Mouse (Mus musculus): ENCODE measurements around the gene Zfhx2. TPM values are rescaled to one million over a fixed set of nuclear protein-coding genes. Genes with fewer than 3 reads are reported as not detected.

Zfhx2 gene
- polyA plus RNA-seq, 1 experiment from 2014 or later, result 30.4 TPM

DNA sequence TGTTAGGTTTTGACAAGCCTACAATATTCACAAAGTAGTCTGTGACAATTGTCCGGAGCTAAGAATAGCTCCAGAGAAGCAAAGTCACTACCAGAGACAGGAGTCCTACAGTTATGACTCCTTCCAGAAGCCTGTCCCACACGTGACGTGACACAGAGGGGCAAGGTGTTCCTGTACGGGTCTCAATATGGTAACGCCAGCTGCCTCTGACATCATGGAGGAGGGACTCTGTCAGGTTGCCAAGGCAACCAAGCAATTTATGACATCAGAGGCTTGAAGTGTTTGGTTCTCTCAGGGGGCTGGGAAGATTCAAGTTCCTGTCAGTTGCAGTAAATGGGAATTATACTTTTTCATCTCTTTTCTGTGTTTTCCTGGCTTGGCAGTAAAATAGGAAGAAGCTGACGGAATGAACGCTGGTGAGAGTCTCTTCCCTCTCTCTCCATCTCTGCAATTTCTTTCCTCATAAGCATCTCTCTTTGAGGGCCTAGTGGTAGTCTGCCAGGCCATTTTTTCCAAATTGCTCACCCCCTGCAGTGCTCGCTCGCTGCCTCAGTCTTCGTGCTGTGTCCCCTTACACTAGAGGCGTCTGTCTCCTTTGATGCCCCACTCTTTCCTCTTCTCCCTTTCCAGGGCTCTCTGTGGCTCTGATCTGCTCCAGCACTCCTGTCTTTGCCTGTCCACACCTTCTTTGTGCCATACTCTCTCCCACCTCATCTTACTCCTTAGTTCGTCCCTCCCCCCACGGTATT lies 2.8 kb downstream of the Zfhx2 start:
- Histone ChIP-seq H3K4me2 (peak overlapping the region; percentile 90), H3K9me3 (no peaks in the 10 kb centered on the region), H3K4me1 (replicated peaks) (peaks cover 78% of the 10 kb centered on the region), H3K27me3 (no peaks in the 10 kb centered on the region), H3K27ac (replicated peaks) (peak overlapping the region; percentile 98), H3K4me3 (peak overlapping the region; percentile 79), H3K36me3 (0 out of 2 replicates have a peak, but pooled peaks cover 4% of the 10 kb centered on the region), H3K9ac (peak overlapping the region; percentile 99)
- ATAC-seq (ENCODE audit: low read depth), result no peak
- 29% methylated on average over 13 of the region's 13 CpGs for WGBS

GRCm38 (mm10) chr14:55086009-55086514 lies 6.1 kb downstream of the Zfhx2 start:
- H3K9ac ChIP-seq, result peak overlapping the region; percentile 34; the same call in 1 of the 2 replicates
- WGBS, result 85% methylated on average over 6 of the region's 6 CpGs
- H3K36me3 ChIP-seq, result peaks cover 14% of the 10 kb centered on the region
- H3K4me3 ChIP-seq, result no peak overlapping the region
- H3K27me3 ChIP-seq, result no peaks in the 10 kb centered on the region
- H3K27ac ChIP-seq (replicated peaks), result peak overlapping the region; percentile 84
- peaks cover 91% of the 10 kb centered on the region for H3K4me1 ChIP-seq (replicated peaks)
- peak overlapping the region; percentile 40 for H3K4me2 ChIP-seq
- no peak for ATAC-seq (ENCODE audit: low read depth)
- no peaks in the 10 kb centered on the region for H3K9me3 ChIP-seq

DNA sequence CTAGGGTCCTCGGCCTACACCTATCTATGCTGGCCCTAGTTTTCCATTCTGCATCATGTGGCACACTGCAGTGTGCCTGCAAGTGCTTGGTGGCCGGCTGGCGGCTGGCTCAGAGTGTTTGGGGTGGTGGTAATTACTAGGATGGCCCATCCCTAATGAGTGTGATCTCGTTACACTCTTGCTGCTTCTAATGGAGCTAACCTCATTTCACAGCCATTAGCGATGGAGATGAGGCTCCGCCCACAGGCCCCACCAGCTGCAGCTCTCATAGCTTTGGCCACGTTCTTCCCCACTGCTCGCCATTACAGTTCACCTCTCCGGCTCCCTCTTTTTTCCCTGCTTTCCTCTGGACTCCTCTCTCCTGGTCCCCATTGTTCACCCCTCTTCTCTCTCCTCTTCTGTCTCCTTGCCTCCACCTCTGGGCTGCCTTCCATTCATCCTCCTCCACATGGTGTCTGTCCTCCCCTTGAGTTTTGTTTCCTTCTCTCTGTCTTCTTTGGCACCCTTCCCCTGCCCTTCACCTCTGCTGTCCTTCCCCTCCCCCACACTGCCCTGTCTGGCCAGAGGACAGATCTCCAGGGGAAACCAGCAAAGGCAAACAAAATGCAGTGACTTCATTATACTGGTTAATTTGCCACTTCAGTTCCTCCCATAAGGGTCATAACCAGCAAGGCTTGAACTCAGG lies 6.7 kb downstream of the Zfhx2 start:
- H3K4me2 ChIP-seq, result peak overlapping the region; percentile 40
- peak; percentile 60 for ATAC-seq (ENCODE audit: low read depth)
- no peak overlapping the region for H3K4me3 ChIP-seq
- peaks cover 14% of the 10 kb centered on the region for H3K36me3 ChIP-seq
- 18% methylated on average over 9 of the region's 9 CpGs for WGBS
- H3K27ac ChIP-seq (replicated peaks), result peak overlapping the region; percentile 84
- H3K4me1 ChIP-seq (replicated peaks), result peaks cover 91% of the 10 kb centered on the region
- no peaks in the 10 kb centered on the region for H3K9me3 ChIP-seq
- peak overlapping the region; percentile 34; the same call in 1 of the 2 replicates for H3K9ac ChIP-seq
- no peaks in the 10 kb centered on the region for H3K27me3 ChIP-seq

DNA sequence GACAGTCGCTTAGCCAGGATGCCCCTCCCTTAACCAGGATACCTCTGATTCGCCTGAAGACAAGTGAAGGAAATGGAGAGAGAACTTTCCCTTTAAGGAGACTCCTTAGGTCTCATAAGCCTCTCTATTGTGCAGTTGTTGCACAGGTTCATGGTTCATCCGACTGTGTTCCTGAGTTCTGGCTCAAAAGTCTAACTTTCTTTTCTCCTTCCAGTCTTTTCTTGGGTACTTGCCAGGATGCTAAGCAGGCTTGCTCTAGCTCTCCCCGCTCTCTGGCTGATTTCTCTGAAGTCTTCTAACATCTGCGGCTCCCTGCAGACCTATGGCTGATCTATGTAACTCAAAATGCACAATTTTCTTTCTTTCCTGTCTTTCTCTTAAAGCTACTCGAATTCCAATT lies 8.6 kb downstream of the Zfhx2 start:
- no peaks in the 10 kb centered on the region for H3K9me3 ChIP-seq
- H3K27ac ChIP-seq (replicated peaks), result no peak overlapping the region
- no peak overlapping the region for H3K4me3 ChIP-seq
- peaks cover 89% of the 10 kb centered on the region for H3K4me1 ChIP-seq (replicated peaks)
- no peak overlapping the region for H3K9ac ChIP-seq
- H3K36me3 ChIP-seq, result peaks cover 14% of the 10 kb centered on the region
- no peak overlapping the region for H3K4me2 ChIP-seq
- H3K27me3 ChIP-seq, result no peaks in the 10 kb centered on the region
- WGBS, result 76% methylated on average over 6 of the region's 6 CpGs
- ATAC-seq (ENCODE audit: low read depth), result no peak

- H3K9me3 ChIP-seq, result no peaks in the 10 kb centered on the region
- peak overlapping the region; percentile 62; the same call in 1 of the 2 replicates for H3K27ac ChIP-seq (replicated peaks)
- H3K27me3 ChIP-seq, result no peaks in the 10 kb centered on the region
- WGBS, result 16% methylated on average over 5 of the region's 5 CpGs
- H3K9ac ChIP-seq, result peak overlapping the region; percentile 34; the same call in 1 of the 2 replicates
- H3K4me1 ChIP-seq (replicated peaks), result peaks cover 89% of the 10 kb centered on the region
- peaks cover 10% of the 10 kb centered on the region for H3K36me3 ChIP-seq
- ATAC-seq (ENCODE audit: low read depth), result no peak
- H3K4me3 ChIP-seq, result no peak overlapping the region
- H3K4me2 ChIP-seq, result no peak overlapping the region
Observed at GRCm38 (mm10) chr14:55081105-55081504, 11.0 kb downstream of the Zfhx2 start.

GRCm38 (mm10) chr14:55079214-55079970 lies 12.7 kb downstream of the Zfhx2 start:
- Histone ChIP-seq H3K9me3 (no peaks in the 10 kb centered on the region), H3K27me3 (no peaks in the 10 kb centered on the region), H3K4me1 (replicated peaks) (peaks cover 80% of the 10 kb centered on the region), H3K27ac (replicated peaks) (peak overlapping the region; percentile 96), H3K36me3 (peaks cover 18% of the 10 kb centered on the region), H3K4me3 (peak overlapping the region; percentile 12; the same call in 1 of the 2 replicates), H3K4me2 (peak overlapping the region; percentile 51), H3K9ac (peak overlapping the region; percentile 63)
- peak; percentile 30 for ATAC-seq (ENCODE audit: low read depth)
- WGBS, result 13% methylated on average over 8 of the region's 8 CpGs

- WGBS, result 3% methylated on average over 23 of the region's 23 CpGs
- H3K9ac ChIP-seq, result peak overlapping the region; percentile 63
- peaks cover 73% of the 10 kb centered on the region for H3K4me1 ChIP-seq (replicated peaks)
- peak overlapping the region; percentile 51 for H3K4me2 ChIP-seq
- H3K9me3 ChIP-seq, result no peaks in the 10 kb centered on the region
- H3K27me3 ChIP-seq, result no peaks in the 10 kb centered on the region
- peak; percentile 84 for ATAC-seq (ENCODE audit: low read depth)
- peaks cover 23% of the 10 kb centered on the region for H3K36me3 ChIP-seq
- H3K4me3 ChIP-seq, result peak overlapping the region; percentile 12; the same call in 1 of the 2 replicates
- peak overlapping the region; percentile 96 for H3K27ac ChIP-seq (replicated peaks)
Observed at GRCm38 (mm10) chr14:55078366-55078989, 13.6 kb downstream of the Zfhx2 start.

DNA sequence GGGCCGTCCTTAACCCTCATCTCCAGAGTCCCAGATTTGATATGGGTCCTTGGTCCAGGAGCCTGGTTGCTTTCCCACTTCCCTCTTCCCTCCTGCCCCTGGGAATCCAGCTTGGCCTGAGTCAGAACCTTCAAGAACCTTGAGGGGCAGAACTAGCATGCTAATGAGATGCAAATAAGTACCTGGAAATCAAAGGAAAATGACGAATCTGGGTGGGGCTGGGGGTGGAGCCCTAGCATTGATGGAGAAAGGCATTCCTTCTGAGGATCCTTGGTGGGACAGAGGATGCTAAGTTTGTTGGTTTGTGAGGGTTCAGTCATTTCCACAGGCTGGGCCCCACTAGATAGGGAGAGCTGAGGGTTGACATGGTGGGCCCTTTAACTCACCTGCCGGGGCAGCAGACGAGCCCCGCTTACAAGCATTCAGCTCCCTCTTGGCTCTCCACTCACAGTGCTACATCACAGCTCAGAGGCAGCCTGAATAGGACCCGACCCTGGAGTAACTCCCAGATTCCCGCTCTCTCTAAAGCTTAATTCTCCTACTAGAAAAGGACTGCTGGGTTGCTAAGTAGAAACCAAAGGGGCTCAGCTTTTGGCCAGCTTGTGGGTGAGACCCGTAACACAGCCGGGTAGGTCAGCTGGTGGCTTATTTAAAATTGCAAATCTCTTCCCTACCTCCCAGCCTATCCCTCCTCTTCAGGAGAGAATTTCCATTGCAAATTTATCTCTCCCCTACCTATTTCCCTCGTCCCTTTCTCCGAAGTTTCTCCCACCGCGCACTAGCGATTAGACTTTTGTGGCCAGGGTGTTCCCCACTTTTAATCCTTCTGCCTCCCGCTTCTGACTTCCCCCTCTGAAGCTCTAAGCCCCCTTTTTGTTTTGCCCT lies 14.4 kb downstream of the Zfhx2 start:
- Histone ChIP-seq H3K4me1 (replicated peaks) (peaks cover 71% of the 10 kb centered on the region), H3K27me3 (no peaks in the 10 kb centered on the region), H3K27ac (replicated peaks) (peak overlapping the region; percentile 96), H3K4me3 (no peak overlapping the region), H3K4me2 (peak overlapping the region; percentile 51), H3K9ac (peak overlapping the region; percentile 63), H3K9me3 (no peaks in the 10 kb centered on the region), H3K36me3 (peaks cover 30% of the 10 kb centered on the region)
- WGBS, result 9% methylated on average over 15 of the region's 15 CpGs
- peak; percentile 21; the same call in 1 of the 2 replicates for ATAC-seq (ENCODE audit: low read depth)

DNA sequence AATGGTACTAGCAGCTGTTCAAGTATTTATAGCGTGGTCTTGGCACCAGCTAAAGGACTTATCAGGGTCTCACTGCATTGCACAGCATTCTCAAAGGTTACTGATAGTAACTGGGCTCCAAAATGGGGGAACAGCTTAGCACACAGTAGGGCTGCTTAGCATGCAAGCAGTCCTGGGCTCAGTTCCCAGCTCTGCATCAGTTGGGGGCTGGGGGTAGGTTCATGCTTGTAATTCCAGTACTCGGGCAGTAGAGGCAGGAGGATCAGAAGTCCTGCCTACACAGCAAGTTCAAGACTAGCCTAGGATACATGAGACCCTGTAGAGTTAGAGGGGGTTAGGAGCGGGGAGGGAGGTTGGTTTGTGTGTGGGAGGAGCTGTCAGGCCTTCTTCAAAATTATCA lies 15.2 kb downstream of the Zfhx2 start:
- peaks cover 79% of the 10 kb centered on the region for H3K4me1 ChIP-seq (replicated peaks)
- peaks cover 36% of the 10 kb centered on the region for H3K36me3 ChIP-seq
- no peaks in the 10 kb centered on the region for H3K27me3 ChIP-seq
- peak overlapping the region; percentile 96 for H3K27ac ChIP-seq (replicated peaks)
- H3K9me3 ChIP-seq, result no peaks in the 10 kb centered on the region
- H3K4me2 ChIP-seq, result no peak overlapping the region
- no peak overlapping the region for H3K4me3 ChIP-seq
- 0 out of 2 replicates have a peak overlapping the region, but pooled peaks have one; percentile 63 for H3K9ac ChIP-seq
- no peak for ATAC-seq (ENCODE audit: low read depth)
- WGBS, result 64% methylated on average over 3 of the region's 3 CpGs

GRCm38 (mm10) chr14:55076224-55076623 lies 15.9 kb downstream of the Zfhx2 start:
- Histone ChIP-seq H3K9ac (no peak overlapping the region), H3K4me1 (replicated peaks) (peaks cover 78% of the 10 kb centered on the region)
- no peak for ATAC-seq (ENCODE audit: low read depth)

More at GRCm38 (mm10) chr14:55076224-55076623, 15.9 kb downstream of the Zfhx2 start:
- Histone ChIP-seq H3K9me3 (no peaks in the 10 kb centered on the region), H3K4me2 (no peak overlapping the region), H3K36me3 (peaks cover 39% of the 10 kb centered on the region), H3K27me3 (no peaks in the 10 kb centered on the region), H3K4me3 (no peak overlapping the region), H3K27ac (replicated peaks) (peak overlapping the region; percentile 96; the same call in 1 of the 2 replicates)
- WGBS, result 44% methylated on average over 6 of the region's 6 CpGs
